Mouse (Mus musculus): Measurements from ENCODE around the gene Arid1b. TPM values are rescaled to one million over a fixed set of nuclear protein-coding genes. Genes with fewer than 3 reads are reported as not detected.
A peak's percentile ranks its signal among the peaks of the same experiment; 100 is the strongest.

Gene Arid1b
- total RNA-seq, 1 experiment, result 9.2 TPM

DNA sequence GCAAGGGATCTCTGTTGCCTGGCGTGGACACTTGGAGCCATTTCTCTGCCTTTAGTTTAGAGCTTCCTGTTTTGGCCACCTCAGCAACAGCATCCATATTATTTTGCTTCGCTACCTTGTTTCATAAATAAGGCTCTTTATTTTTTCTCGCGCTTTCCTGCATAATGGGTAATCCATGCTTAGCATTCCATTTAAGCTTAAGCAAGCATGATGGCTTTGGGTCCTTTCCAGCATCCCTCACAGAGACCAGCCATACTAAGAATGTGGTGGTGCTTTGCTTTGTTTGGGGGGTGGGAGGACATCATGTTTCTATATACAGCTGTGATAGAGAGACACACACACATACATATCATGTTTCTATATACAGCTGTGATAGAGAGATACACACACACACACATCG lies 318.2 kb downstream of the Arid1b start:
- in situ Hi-C loops (cut with MboI; ENCODE audit: low sequenced_read_pairs in 2 of 2, unreplicated experiment in 2 of 2), result no loop called here
- Histone ChIP-seq H3K9ac (ENCODE audit: insufficient read depth, low read depth, low read length, poor library complexity, severe bottlenecking) (no peak overlapping the region), H3K4me1 (ENCODE audit: control insufficient read depth in 2 of 2, insufficient read depth in 2 of 2, low read length in 2 of 2, poor library complexity in 1 of 2) (no peaks in the 10 kb centered on the region; a peak in 1 of 4 replicates), H3K27ac (ENCODE audit: insufficient read depth, low read depth, low read length, poor library complexity, severe bottlenecking) (no peak overlapping the region), H3K36me3 (ENCODE audit: control insufficient read depth, insufficient read depth, low read length, poor library complexity, severe bottlenecking) (peaks cover 2% of the 10 kb centered on the region; the same call in 1 of the 2 replicates), H3K9me3 (ENCODE audit: control insufficient read depth, insufficient read depth, low read depth, low read length) (no peaks in the 10 kb centered on the region), H3K4me3 (ENCODE audit: insufficient read depth in 1 of 2, low read depth in 1 of 2, low read length in 2 of 2, poor library complexity in 1 of 2, severe bottlenecking in 1 of 2) (no peak overlapping the region)
- DNase-seq (ENCODE audit: low read depth, low spot score), result no peak
- no peak for TF ChIP-seq MAFK (IDR thresholded peaks at IDR 0.05; ENCODE audit: insufficient read depth, low read depth, low read length)
- no peak for TF ChIP-seq HCFC1 (IDR thresholded peaks at IDR 0.05; ENCODE audit: borderline replicate concordance, insufficient read depth, low read length)
- TF ChIP-seq CHD2 (IDR thresholded peaks at IDR 0.05; ENCODE audit: low read depth, low read length), result no peak
- no peak for TF ChIP-seq ZNF384 (IDR thresholded peaks at IDR 0.05; ENCODE audit: low read depth, low read length)
- no peak for TF ChIP-seq ZC3H11A (IDR thresholded peaks at IDR 0.05; ENCODE audit: borderline replicate concordance, low read depth, low read length)

DNA sequence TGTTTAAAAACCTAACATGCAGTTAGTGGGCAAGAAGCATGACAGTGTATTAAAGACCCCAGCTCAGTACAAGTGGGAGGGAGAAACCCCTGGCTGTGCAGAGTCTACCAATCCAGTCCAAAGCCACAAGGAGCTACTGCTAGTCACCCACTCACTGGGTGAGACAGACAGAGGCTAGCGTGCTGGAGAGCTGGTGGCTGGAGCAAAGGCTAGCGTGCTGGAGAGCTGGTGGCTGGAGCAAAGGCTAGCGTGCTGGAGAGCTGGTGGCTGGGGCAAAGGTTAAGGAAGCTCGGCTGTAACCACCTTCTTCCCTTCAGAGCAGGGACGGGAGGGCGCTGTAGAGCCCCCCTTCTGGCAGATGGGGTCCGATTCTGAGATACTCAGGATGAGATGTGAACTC lies 320.6 kb downstream of the Arid1b start:
- H3K9me3 ChIP-seq (ENCODE audit: control insufficient read depth, insufficient read depth, low read depth, low read length), result no peaks in the 10 kb centered on the region
- H3K4me3 ChIP-seq (ENCODE audit: insufficient read depth in 1 of 2, low read depth in 1 of 2, low read length in 2 of 2, poor library complexity in 1 of 2, severe bottlenecking in 1 of 2), result no peak overlapping the region
- H3K4me1 ChIP-seq (ENCODE audit: control insufficient read depth in 2 of 2, insufficient read depth in 2 of 2, low read length in 2 of 2, poor library complexity in 1 of 2), result no peaks in the 10 kb centered on the region; a peak in 1 of 4 replicates
- no peak for DNase-seq (ENCODE audit: low read depth, low spot score)
- peaks cover 3% of the 10 kb centered on the region; the same call in 1 of the 2 replicates for H3K36me3 ChIP-seq (ENCODE audit: control insufficient read depth, insufficient read depth, low read length, poor library complexity, severe bottlenecking)
- TF ChIP-seq MAFK (IDR thresholded peaks at IDR 0.05; ENCODE audit: insufficient read depth, low read depth, low read length) (no peak), ZC3H11A (IDR thresholded peaks at IDR 0.05; ENCODE audit: borderline replicate concordance, low read depth, low read length) (no peak), HCFC1 (IDR thresholded peaks at IDR 0.05; ENCODE audit: borderline replicate concordance, insufficient read depth, low read length) (no peak), CHD2 (IDR thresholded peaks at IDR 0.05; ENCODE audit: low read depth, low read length) (no peak), ZNF384 (IDR thresholded peaks at IDR 0.05; ENCODE audit: low read depth, low read length) (no peak)
- H3K27ac ChIP-seq (ENCODE audit: insufficient read depth, low read depth, low read length, poor library complexity, severe bottlenecking), result no peak overlapping the region
- no peak overlapping the region for H3K9ac ChIP-seq (ENCODE audit: insufficient read depth, low read depth, low read length, poor library complexity, severe bottlenecking)
- in situ Hi-C loops (cut with MboI; ENCODE audit: low sequenced_read_pairs in 2 of 2, unreplicated experiment in 2 of 2), result no loop called here

DNA sequence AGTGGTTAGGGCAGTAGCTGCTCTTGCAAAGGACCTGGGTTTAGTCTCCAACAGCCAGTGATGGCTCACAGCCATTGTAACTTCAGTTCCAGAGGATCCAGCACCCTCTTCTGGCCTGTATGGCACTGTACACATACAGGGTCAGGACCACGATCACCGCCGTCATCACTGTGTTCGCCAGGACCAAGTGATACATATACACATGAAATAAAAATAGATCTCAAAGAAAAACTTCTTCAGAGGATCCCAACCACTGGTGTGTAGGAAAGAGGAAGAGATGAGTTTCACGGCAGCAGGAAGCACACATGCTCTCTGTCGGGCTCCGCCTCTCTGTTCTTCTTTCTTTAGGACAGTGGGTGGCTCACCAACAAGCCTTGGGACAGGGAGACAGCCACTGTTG lies 322.4 kb downstream of the Arid1b start:
- Histone ChIP-seq H3K4me1 (ENCODE audit: control insufficient read depth in 2 of 2, insufficient read depth in 2 of 2, low read length in 2 of 2, poor library complexity in 1 of 2) (no peaks in the 10 kb centered on the region; a peak in 1 of 4 replicates), H3K27ac (ENCODE audit: insufficient read depth, low read depth, low read length, poor library complexity, severe bottlenecking) (no peak overlapping the region), H3K36me3 (ENCODE audit: control insufficient read depth, insufficient read depth, low read length, poor library complexity, severe bottlenecking) (peaks cover 9% of the 10 kb centered on the region; the same call in 1 of the 2 replicates), H3K4me3 (ENCODE audit: insufficient read depth in 1 of 2, low read depth in 1 of 2, low read length in 2 of 2, poor library complexity in 1 of 2, severe bottlenecking in 1 of 2) (no peak overlapping the region), H3K9ac (ENCODE audit: insufficient read depth, low read depth, low read length, poor library complexity, severe bottlenecking) (no peak overlapping the region), H3K9me3 (ENCODE audit: control insufficient read depth, insufficient read depth, low read depth, low read length) (no peaks in the 10 kb centered on the region)
- DNase-seq (ENCODE audit: low read depth, low spot score), result no peak
- no peak for TF ChIP-seq CHD2 (IDR thresholded peaks at IDR 0.05; ENCODE audit: low read depth, low read length)
- peak; percentile 15; the same call in 1 of the 2 replicates for TF ChIP-seq ZC3H11A (IDR thresholded peaks at IDR 0.05; ENCODE audit: borderline replicate concordance, low read depth, low read length)
- in situ Hi-C loops (cut with MboI; ENCODE audit: low sequenced_read_pairs in 2 of 2, unreplicated experiment in 2 of 2), result no loop called here

DNA sequence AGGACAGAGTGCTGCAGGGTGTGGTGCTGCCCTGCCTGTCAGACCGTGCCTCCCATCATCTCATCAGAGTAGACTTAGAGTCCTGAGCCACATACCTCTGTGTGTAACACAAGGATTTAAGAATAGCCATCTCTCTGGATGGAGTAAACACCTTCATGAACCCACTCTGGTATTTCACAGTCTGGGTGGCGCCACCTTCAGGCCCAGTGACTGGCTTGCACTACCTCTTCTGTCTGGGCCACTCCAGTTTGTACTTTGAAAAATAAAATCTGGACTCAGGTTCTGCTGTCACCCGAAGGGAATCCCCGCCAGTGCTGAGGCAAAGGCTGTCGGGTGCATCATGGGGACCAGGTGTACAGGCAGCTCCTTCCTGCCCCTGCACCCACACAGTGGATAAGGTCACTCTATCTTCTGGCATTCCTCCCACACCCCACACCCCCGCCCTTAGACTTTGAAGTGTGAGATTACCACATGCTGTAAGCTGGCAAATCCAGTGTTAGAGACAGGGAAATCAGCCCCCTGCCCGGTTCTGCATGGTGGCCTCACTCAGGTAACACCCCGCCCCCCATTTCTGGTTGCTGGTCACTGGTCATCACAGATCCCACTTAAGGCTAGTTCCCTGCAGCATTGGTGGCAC lies 327.6 kb downstream of the Arid1b start:
- no peak for DNase-seq (ENCODE audit: low read depth, low spot score)
- Histone ChIP-seq H3K9me3 (ENCODE audit: control insufficient read depth, insufficient read depth, low read depth, low read length) (no peaks in the 10 kb centered on the region), H3K27ac (ENCODE audit: insufficient read depth, low read depth, low read length, poor library complexity, severe bottlenecking) (no peak overlapping the region), H3K9ac (ENCODE audit: insufficient read depth, low read depth, low read length, poor library complexity, severe bottlenecking) (no peak overlapping the region), H3K36me3 (ENCODE audit: control insufficient read depth, insufficient read depth, low read length, poor library complexity, severe bottlenecking) (peaks cover 11% of the 10 kb centered on the region; the same call in 1 of the 2 replicates), H3K4me1 (ENCODE audit: control insufficient read depth in 2 of 2, insufficient read depth in 2 of 2, low read length in 2 of 2, poor library complexity in 1 of 2) (peaks cover 1 to 15% of the 10 kb centered on the region in 2 experiments; a peak in 2 of 4 replicates), H3K4me3 (ENCODE audit: insufficient read depth in 1 of 2, low read depth in 1 of 2, low read length in 2 of 2, poor library complexity in 1 of 2, severe bottlenecking in 1 of 2) (no peak overlapping the region)
- in situ Hi-C loops (cut with MboI; ENCODE audit: low sequenced_read_pairs in 2 of 2, unreplicated experiment in 2 of 2), result no loop called here
- TF ChIP-seq ZC3H11A (IDR thresholded peaks at IDR 0.05; ENCODE audit: borderline replicate concordance, low read depth, low read length) (0 out of 2 replicates have a peak, but pooled peaks have one; percentile 8), HCFC1 (IDR thresholded peaks at IDR 0.05; ENCODE audit: borderline replicate concordance, insufficient read depth, low read length) (no peak)

DNA sequence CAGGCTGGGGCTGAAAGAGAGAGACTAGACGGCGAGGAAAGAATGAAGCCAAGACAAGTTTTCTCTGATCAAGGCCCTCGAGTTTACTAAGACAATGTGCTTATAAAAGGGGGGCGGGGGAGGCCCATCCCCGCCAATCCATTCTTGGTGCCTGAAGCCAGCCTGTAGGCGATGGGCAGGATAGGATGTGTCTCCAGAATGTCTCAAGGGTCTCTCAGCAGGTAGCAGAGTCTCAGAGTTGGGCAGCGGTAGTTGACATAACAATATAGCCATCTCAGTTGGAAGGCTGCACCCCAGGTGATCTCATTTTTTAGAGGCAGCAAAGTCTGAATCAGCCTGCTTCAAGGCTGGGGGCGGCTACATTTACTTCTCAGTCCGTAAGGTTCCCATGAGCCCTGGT lies 328.5 kb downstream of the Arid1b start:
- H3K9ac ChIP-seq (ENCODE audit: insufficient read depth, low read depth, low read length, poor library complexity, severe bottlenecking), result no peak overlapping the region
- H3K4me3 ChIP-seq (ENCODE audit: insufficient read depth in 1 of 2, low read depth in 1 of 2, low read length in 2 of 2, poor library complexity in 1 of 2, severe bottlenecking in 1 of 2), result no peak overlapping the region
- H3K27ac ChIP-seq (ENCODE audit: insufficient read depth, low read depth, low read length, poor library complexity, severe bottlenecking), result no peak overlapping the region
- peaks cover 13% of the 10 kb centered on the region; the same call in 1 of the 2 replicates for H3K36me3 ChIP-seq (ENCODE audit: control insufficient read depth, insufficient read depth, low read length, poor library complexity, severe bottlenecking)
- peaks cover 1 to 15% of the 10 kb centered on the region in 2 experiments; a peak in 2 of 4 replicates for H3K4me1 ChIP-seq (ENCODE audit: control insufficient read depth in 2 of 2, insufficient read depth in 2 of 2, low read length in 2 of 2, poor library complexity in 1 of 2)
- DNase-seq (ENCODE audit: low read depth, low spot score), result peak; percentile 45
- no peaks in the 10 kb centered on the region for H3K9me3 ChIP-seq (ENCODE audit: control insufficient read depth, insufficient read depth, low read depth, low read length)
- TF ChIP-seq ZNF384 (IDR thresholded peaks at IDR 0.05; ENCODE audit: low read depth, low read length) (no peak), ZC3H11A (IDR thresholded peaks at IDR 0.05; ENCODE audit: borderline replicate concordance, low read depth, low read length) (no peak), MAFK (IDR thresholded peaks at IDR 0.05; ENCODE audit: insufficient read depth, low read depth, low read length) (no peak), CHD2 (IDR thresholded peaks at IDR 0.05; ENCODE audit: low read depth, low read length) (no peak), HCFC1 (IDR thresholded peaks at IDR 0.05; ENCODE audit: borderline replicate concordance, insufficient read depth, low read length) (no peak)
- in situ Hi-C loops (cut with MboI; ENCODE audit: low sequenced_read_pairs in 2 of 2, unreplicated experiment in 2 of 2), result no loop called here

Measured in ES-E14 (cell line).